Mouse (Mus musculus) midbrain, embryonic 10.5 days (tissue): Measurements from ENCODE around the gene Cep112. TPM values are rescaled to one million over a fixed set of nuclear protein-coding genes. Genes with fewer than 3 reads are reported as not detected.
A peak's percentile ranks its signal among the peaks of the same experiment; 100 is the strongest.

Experiments
- DNase-seq: peaks from one replicate; pipeline ENCODE4 v3.0.0-alpha.2; 2017; ENCODE audit warnings: low spot score
- H3K27ac ChIP-seq: fragments of 300-500 bp; sonication (generic); replicated peaks from 2 replicates; pipeline ENCODE4 v1.5.1; 2016; ENCODE audit warnings: mild to moderate bottlenecking
- H3K27me3 ChIP-seq: fragments of 300-500 bp; sonication (generic); 2 replicates; pipeline ENCODE4 v1.6.1; 2016; ENCODE audit warnings: low read depth, mild to moderate bottlenecking; ENCODE audit not compliant: poor library complexity, severe bottlenecking
- H3K36me3 ChIP-seq: fragments of 300-500 bp; sonication (generic); 2 replicates; pipeline ENCODE4 v1.6.1; 2016; ENCODE audit warnings: mild to moderate bottlenecking, moderate library complexity
- H3K4me1 ChIP-seq: fragments of 300-500 bp; sonication (generic); 2 replicates; pipeline ENCODE4 v1.6.1; 2016
- H3K4me3 ChIP-seq: fragments of 300-500 bp; sonication (generic); 2 replicates; pipeline ENCODE4 v1.5.1; 2016; ENCODE audit warnings: mild to moderate bottlenecking, moderate library complexity
- H3K9me3 ChIP-seq: fragments of 300-500 bp; sonication (generic); replicated peaks from 2 replicates; pipeline ENCODE4 v1.6.1; 2016; ENCODE audit warnings: mild to moderate bottlenecking
- WGBS: fragments of 180-500 bp; shearing (Covaris S2); methylation state at CpG from one replicate; pipeline ENCODE4 v1.1.7; 2016; 5-methylcytosine and 5-hydroxymethylcytosine counted together
- polyA plus RNA-seq: library from polyadenylated mRNA; unstranded; fragments of >200 nt; fragmentation: Nextera tagmentation; extraction: Ambion mirVana; gene quantifications from 2 replicates; pipeline ENCODE4 v1.2.1, GENCODE M21; 2016

Gene Cep112
- polyA plus RNA-seq, 1 experiment from 2014 or later: 13.3 TPM

DNA sequence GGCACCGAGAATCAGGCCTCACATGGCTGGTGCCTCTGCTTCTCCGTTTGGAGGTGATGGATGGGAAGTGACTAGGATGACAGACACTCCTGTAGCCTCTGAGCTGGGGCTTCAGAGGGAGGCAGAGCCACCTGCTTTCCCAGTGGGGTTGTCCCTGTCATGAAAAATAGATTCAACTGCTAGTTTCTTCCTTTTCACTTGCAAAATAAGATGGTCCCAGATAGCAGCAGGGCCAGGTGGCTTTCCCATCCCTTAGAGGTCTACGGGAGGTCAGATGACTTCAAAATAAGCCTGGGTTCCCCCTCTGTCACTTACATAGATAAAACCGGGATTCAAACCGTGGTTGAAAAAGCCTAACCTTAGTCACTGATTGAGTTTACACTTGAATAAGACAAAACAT lies 452.5 kb downstream of the Cep112 start:
- no peak overlapping the region for H3K4me3 ChIP-seq
- H3K27me3 ChIP-seq: no peaks in the 10 kb centered on the region
- H3K9me3 ChIP-seq: no peaks in the 10 kb centered on the region
- H3K4me1 ChIP-seq: peaks cover 10% of the 10 kb centered on the region
- H3K27ac ChIP-seq: no peak overlapping the region
- no peak for DNase-seq
- no peaks in the 10 kb centered on the region for H3K36me3 ChIP-seq
- WGBS: 81% methylated on average over 5 of the region's 5 CpGs

DNA sequence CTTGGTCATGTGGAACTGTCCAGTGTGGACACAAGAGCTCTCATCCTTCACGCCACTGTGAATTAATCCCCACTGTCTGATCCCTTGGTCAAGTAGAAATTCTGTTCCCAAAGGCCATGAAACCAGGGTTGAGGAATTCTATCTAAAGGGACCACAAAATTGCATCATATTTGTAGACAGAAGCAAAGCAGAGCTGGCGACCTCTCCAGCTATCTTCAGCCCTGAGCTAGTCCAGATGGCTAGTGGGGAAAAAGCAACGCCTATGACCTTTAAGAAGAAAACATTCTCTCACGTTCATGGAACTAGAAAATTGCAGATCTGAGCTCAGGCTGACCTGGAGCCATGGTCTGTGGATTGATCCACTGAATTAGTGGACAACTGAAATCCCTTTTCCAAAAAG lies 455.6 kb downstream of the Cep112 start:
- no peaks in the 10 kb centered on the region for H3K27me3 ChIP-seq
- peaks cover 16% of the 10 kb centered on the region for H3K4me1 ChIP-seq
- no peak for DNase-seq
- no peak overlapping the region for H3K4me3 ChIP-seq
- WGBS: 86% methylated on average over 4 of the region's 4 CpGs
- H3K27ac ChIP-seq: no peak overlapping the region
- H3K36me3 ChIP-seq: no peaks in the 10 kb centered on the region
- no peaks in the 10 kb centered on the region for H3K9me3 ChIP-seq

GRCm38 (mm10) chr11:108881662-108882061 lies 456.7 kb downstream of the Cep112 start:
- DNase-seq: no peak
- Histone ChIP-seq H3K27me3 (no peaks in the 10 kb centered on the region), H3K4me1 (peaks cover 27% of the 10 kb centered on the region), H3K27ac (no peak overlapping the region), H3K4me3 (no peak overlapping the region), H3K9me3 (no peaks in the 10 kb centered on the region), H3K36me3 (no peaks in the 10 kb centered on the region)
- WGBS: 86% methylated on average over 5 of the region's 5 CpGs

- peak; percentile 77 for DNase-seq
- H3K9me3 ChIP-seq: no peaks in the 10 kb centered on the region
- H3K36me3 ChIP-seq: no peaks in the 10 kb centered on the region
- H3K4me3 ChIP-seq: peak overlapping the region; percentile 16; the same call in 1 of the 2 replicates
- H3K4me1 ChIP-seq: peaks cover 50% of the 10 kb centered on the region
- H3K27ac ChIP-seq: peak overlapping the region; percentile 70
- H3K27me3 ChIP-seq: peaks cover 4% of the 10 kb centered on the region; the same call in 1 of the 2 replicates
- 34% methylated on average over 19 of the region's 19 CpGs for whole genome bisulfite sequencing
Measured at GRCm38 (mm10) chr11:108885276-108885896, 460.4 kb downstream of the Cep112 start.

DNA sequence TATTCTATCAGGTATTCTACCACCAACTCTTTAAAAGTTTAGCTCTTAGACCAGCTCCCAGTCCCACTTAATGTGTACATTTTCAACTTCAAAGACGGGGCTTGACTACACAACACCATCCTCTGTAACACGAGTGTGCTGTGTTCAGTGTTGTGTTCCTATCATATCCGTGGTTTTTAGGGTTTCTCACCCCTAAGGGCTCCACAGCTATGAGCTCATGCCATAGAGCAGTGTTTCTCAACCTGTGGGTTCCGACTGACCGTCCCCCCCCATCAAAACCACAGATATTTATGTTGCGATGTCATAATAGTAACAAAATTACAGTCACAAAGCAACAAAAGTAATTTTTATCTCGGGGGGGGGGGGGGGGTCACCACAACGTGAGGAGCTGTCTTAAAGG lies 461.1 kb downstream of the Cep112 start:
- 64% methylated on average over 8 of the region's 8 CpGs for WGBS

DNA sequence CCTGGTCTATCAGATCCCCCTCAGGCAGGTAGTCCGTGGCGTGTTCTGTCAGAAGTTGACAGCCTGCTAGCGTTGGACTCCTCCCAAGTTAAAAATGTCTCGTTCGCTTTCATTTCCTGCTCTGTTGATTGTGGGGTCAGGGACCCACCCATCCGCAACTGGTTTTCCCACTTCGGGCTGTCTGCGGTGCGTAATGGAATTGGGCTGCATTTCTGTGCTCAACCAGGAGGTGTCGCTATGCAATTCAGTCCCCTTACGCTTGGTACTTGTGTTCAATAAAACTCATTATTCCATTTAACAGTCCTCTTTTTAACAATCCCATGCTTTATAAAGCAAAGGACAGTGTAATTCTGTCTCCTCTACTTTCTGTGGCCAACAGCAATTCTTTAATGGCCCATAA lies 464.1 kb downstream of the Cep112 start:
- no peaks in the 10 kb centered on the region for H3K36me3 ChIP-seq
- peak; percentile 50 for DNase-seq
- 51% methylated on average over 11 of the region's 11 CpGs for WGBS
- H3K4me1 ChIP-seq: peaks cover 77% of the 10 kb centered on the region
- H3K9me3 ChIP-seq: no peaks in the 10 kb centered on the region
- peak overlapping the region; percentile 93 for H3K27ac ChIP-seq
- peaks cover 14% of the 10 kb centered on the region for H3K27me3 ChIP-seq
- no peak overlapping the region for H3K4me3 ChIP-seq

More for the DNA sequence above, 461.1 kb downstream of the Cep112 start:
- no peak for DNase-seq
- Histone ChIP-seq H3K27ac (peak overlapping the region; percentile 70), H3K36me3 (no peaks in the 10 kb centered on the region), H3K9me3 (no peaks in the 10 kb centered on the region), H3K4me3 (no peak overlapping the region), H3K27me3 (peaks cover 4% of the 10 kb centered on the region; the same call in 1 of the 2 replicates), H3K4me1 (peaks cover 52% of the 10 kb centered on the region)

DNA sequence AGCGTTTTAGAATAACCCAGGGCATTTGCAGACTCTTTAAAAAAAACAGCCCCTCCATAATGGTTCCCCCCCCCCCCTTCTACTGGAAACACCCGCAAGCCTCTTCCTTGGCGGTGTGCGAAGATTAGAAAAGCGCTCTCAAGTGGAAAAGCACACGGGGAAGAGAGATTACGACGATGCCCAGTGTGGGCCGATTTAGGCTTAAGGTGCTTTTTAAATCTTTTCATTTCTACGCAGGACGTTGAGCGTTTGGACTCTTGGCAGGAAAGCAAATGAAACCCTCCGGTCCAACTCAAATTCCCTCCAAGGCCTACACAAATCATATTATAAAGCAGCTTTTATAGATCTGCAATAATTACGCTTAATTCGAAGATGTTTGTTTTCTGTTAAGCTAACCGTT lies 465.6 kb downstream of the Cep112 start:
- Histone ChIP-seq H3K27ac (peak overlapping the region; percentile 93), H3K36me3 (no peaks in the 10 kb centered on the region), H3K27me3 (peaks cover 26% of the 10 kb centered on the region), H3K4me1 (peaks cover 81% of the 10 kb centered on the region), H3K4me3 (peak overlapping the region; percentile 58), H3K9me3 (no peaks in the 10 kb centered on the region)
- DNase-seq: no peak
- WGBS: 19% methylated on average over 16 of the region's 16 CpGs

GRCm38 (mm10) chr11:108891111-108891870 lies 466.3 kb downstream of the Cep112 start:
- WGBS: 2% methylated on average over 17 of the region's 17 CpGs
- Histone ChIP-seq H3K27ac (peak overlapping the region; percentile 93), H3K4me1 (peaks cover 74% of the 10 kb centered on the region), H3K27me3 (peaks cover 33% of the 10 kb centered on the region), H3K4me3 (peak overlapping the region; percentile 58), H3K36me3 (no peaks in the 10 kb centered on the region), H3K9me3 (no peaks in the 10 kb centered on the region)
- DNase-seq: peak; percentile 85

GRCm38 (mm10) chr11:108891871-108892380 lies 466.9 kb downstream of the Cep112 start:
- WGBS: 4% methylated on average over 21 of the region's 21 CpGs
- Histone ChIP-seq H3K9me3 (no peaks in the 10 kb centered on the region), H3K4me3 (peak overlapping the region; percentile 58), H3K36me3 (no peaks in the 10 kb centered on the region), H3K27me3 (peaks cover 36% of the 10 kb centered on the region), H3K4me1 (peaks cover 69% of the 10 kb centered on the region), H3K27ac (peak overlapping the region; percentile 93)
- peak; percentile 45 for DNase-seq

GRCm38 (mm10) chr11:108892406-108892805 lies 467.4 kb downstream of the Cep112 start:
- Histone ChIP-seq H3K27me3 (peaks cover 41% of the 10 kb centered on the region), H3K4me3 (peak overlapping the region; percentile 58), H3K27ac (peak overlapping the region; percentile 93), H3K36me3 (no peaks in the 10 kb centered on the region), H3K9me3 (no peaks in the 10 kb centered on the region), H3K4me1 (peaks cover 70% of the 10 kb centered on the region)
- DNase-seq: no peak
- WGBS: 5% methylated on average over 6 of the region's 7 CpGs

GRCm38 (mm10) chr11:108893232-108893790 lies 468.3 kb downstream of the Cep112 start:
- Histone ChIP-seq H3K4me3 (peak overlapping the region; percentile 58; the same call in 1 of the 2 replicates), H3K4me1 (peaks cover 79% of the 10 kb centered on the region), H3K9me3 (no peaks in the 10 kb centered on the region), H3K27ac (peak overlapping the region; percentile 93), H3K36me3 (no peaks in the 10 kb centered on the region), H3K27me3 (peaks cover 46% of the 10 kb centered on the region)
- DNase-seq: no peak
- WGBS: 32% methylated on average over 12 of the region's 12 CpGs

DNA sequence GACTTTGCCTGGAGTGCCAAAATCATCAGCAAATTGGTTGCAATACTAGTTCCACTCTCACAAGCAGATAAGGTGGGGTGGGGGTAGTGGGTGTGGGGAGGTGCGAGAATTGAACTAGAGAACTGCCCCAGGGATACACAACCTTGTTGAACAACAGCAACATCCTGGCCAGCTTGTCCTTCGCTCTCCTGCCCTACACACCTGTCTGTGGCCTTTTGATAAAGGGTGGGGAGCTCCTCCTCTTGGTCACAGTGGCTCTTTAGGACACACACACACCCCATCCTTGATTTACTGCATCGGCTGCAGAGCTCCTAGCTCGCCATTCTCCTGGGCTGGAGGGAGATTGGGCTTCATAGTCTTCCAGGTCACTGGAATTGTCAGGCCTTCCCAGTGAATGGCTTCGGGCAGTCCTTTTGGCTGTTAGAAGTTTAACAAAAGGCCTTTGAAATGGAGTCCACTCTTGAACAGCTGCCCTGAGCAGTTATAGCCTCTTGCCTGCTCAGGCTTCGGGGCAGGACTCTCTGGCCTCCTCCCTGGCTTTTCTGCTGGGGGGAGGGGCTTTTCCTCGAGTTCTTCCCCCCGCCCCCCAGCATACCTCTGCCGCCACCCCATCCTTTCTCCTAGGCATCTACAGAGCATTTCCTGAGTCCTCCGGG lies 469.0 kb downstream of the Cep112 start:
- 31% methylated on average over 10 of the region's 10 CpGs for WGBS
- peaks cover 80% of the 10 kb centered on the region for H3K4me1 ChIP-seq

More for the DNA sequence above, 469.0 kb downstream of the Cep112 start:
- Histone ChIP-seq H3K9me3 (no peaks in the 10 kb centered on the region), H3K4me3 (peak overlapping the region; percentile 58), H3K36me3 (no peaks in the 10 kb centered on the region), H3K27ac (peak overlapping the region; percentile 93), H3K27me3 (peaks cover 53% of the 10 kb centered on the region)
- DNase-seq: peak; percentile 51
